Mouse (Mus musculus) kidney, adult 2 months (tissue): ENCODE data around the gene Shroom1.

Source experiments
- CTCF ChIP-seq: fragments of 200-500 bp; conservative IDR thresholded peaks from 2 replicates; pipeline ENCODE4 v1.5.1; 2011; ENCODE audit warnings: low read depth, mild to moderate bottlenecking, control low read depth, low read length, moderate library complexity, mixed read lengths; ENCODE audit not compliant: insufficient read depth, insufficient read length
- POLR2A ChIP-seq: fragments of 200-500 bp; IDR thresholded peaks from one replicate; pipeline ENCODE4 v1.6.1; 2011; ENCODE audit warnings: low read depth, low read length, control low read depth

DNA sequence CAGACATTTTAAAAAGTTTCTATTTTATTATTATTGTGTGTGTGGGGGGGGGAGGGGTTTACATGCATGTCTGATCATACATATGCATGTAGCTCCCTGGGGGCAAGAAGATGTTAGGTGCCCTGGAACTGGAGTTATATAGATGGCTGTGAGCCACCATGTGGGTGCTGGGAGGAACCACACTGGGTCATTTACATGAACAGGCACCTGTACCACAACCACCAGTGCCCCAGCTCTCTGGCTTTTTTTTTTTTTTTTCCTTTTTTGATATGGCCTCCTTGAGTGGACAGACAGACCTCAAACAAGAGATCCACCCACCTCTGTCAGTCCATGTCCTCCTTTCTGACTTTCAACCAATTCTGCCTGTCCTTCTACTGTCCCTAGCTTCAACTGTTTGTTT, 27.8 kb upstream of the Shroom1 start:
- TF ChIP-seq POLR2A (no peak), CTCF (no peak)
